ENCODE assay signal across 19 mouse cellular contexts in the genomic region with DNA sequence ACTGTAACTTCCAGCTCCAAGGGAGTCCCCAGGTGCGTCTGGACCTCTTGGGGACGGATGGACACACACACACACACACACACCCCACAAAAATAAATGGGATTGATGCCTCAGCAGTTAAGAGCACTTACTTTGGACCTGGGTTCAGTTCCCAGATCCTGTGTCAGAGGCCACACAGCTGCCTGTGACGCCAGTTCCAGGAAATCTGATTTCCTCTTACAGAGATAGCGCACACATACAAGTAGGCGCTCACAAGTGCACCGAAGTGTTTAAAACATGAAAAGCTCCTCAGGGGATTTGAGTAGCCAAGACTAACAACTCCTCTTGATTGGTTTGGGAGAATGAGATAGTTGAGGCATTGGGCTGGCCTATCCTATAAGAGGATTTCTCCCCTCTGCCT. TPM values are rescaled to one million over a fixed set of nuclear protein-coding genes. Genes with fewer than 3 reads are reported as not detected.
DNase-seq lines count a peak whose midpoint lies in the region; ATAC-seq lines count a peak whose summit lies in the region.
"Had no signal": no experiment of that assay in that cellular context is flagged by ENCODE, and none has a peak within 500 bp of the region (broad histone marks: within the 10 kb centered on the region; RNA-seq: fewer than 3 reads in every experiment).

No protein-coding gene starts in this region.

- DNase-seq in intestine, embryonic 14.5 days (ENCODE audit: low spot score) = peak; percentile 31
- no peak for DNase-seq in liver, embryonic 11.5 days (ENCODE audit: low spot score)
- no peak for DNase-seq in right cerebral cortex, postnatal 14 days
- DNase-seq: adrenal gland, postnatal 10 days; cerebellum, adult 18-20 months; cerebellum, postnatal 10 days; forebrain, postnatal 0 days; gastrocnemius, adult 2 months; gastrocnemius, postnatal 25 days; heart, postnatal 36 days had no signal

- no peaks in the 10 kb centered on the region for H3K4me1 ChIP-seq in intestine, embryonic 14.5 days (replicated peaks; ENCODE audit: control insufficient read depth, insufficient read depth, low read length)
- H3K4me1 ChIP-seq in intestine, embryonic 16.5 days (ENCODE audit: control insufficient read depth, insufficient read depth, low read length) = no peaks in the 10 kb centered on the region
- H3K4me1 ChIP-seq in liver, embryonic 11.5 days (replicated peaks; ENCODE audit: control insufficient read depth, insufficient read depth, low read length) = peaks cover 12% of the 10 kb centered on the region
- H3K4me1 ChIP-seq in liver, embryonic 15.5 days (replicated peaks) = peaks cover 22% of the 10 kb centered on the region
- H3K4me1 ChIP-seq in midbrain, embryonic 13.5 days (replicated peaks) = no peaks in the 10 kb centered on the region
- H3K4me1 ChIP-seq: embryonic facial prominence, embryonic 10.5 days; forebrain, embryonic 13.5 days; hindbrain, embryonic 12.5 days had no signal

- peaks cover 95% of the 10 kb centered on the region for H3K36me3 ChIP-seq in intestine, embryonic 14.5 days (ENCODE audit: control insufficient read depth, insufficient read depth, low read length)
- peaks cover 34% of the 10 kb centered on the region for H3K36me3 ChIP-seq in intestine, embryonic 16.5 days (ENCODE audit: control insufficient read depth, insufficient read depth, low read length)
- H3K36me3 ChIP-seq in liver, embryonic 11.5 days (ENCODE audit: control insufficient read depth, insufficient read depth, low read length) = peaks cover 33% of the 10 kb centered on the region
- H3K36me3 ChIP-seq in liver, embryonic 15.5 days (replicated peaks) = peaks cover 87% of the 10 kb centered on the region
- H3K36me3 ChIP-seq in midbrain, embryonic 13.5 days = peaks cover 82% of the 10 kb centered on the region

- H3K27ac ChIP-seq in intestine, embryonic 14.5 days (ENCODE audit: low read depth) = no peak overlapping the region
- no peak overlapping the region for H3K27ac ChIP-seq in intestine, embryonic 16.5 days (ENCODE audit: low read length)
- 0 out of 2 replicates have a peak overlapping the region, but pooled peaks have one; percentile 41 for H3K27ac ChIP-seq in liver, embryonic 11.5 days (ENCODE audit: low read depth, low read length)
- H3K27ac ChIP-seq in liver, embryonic 15.5 days (replicated peaks) = no peak overlapping the region
- no peak overlapping the region for H3K27ac ChIP-seq in midbrain, embryonic 13.5 days
- H3K27ac ChIP-seq: embryonic facial prominence, embryonic 10.5 days; forebrain, embryonic 13.5 days; gastrocnemius, adult 2 months; heart, embryonic 13.5 days; hindbrain, embryonic 12.5 days had no signal

- 93% methylated on average over 6 of the region's 6 CpGs for WGBS in intestine, embryonic 14.5 days
- 93% methylated on average over 6 of the region's 6 CpGs for WGBS in intestine, embryonic 16.5 days
- WGBS in liver, embryonic 11.5 days = 76% methylated on average over 6 of the region's 6 CpGs
- WGBS in liver, embryonic 15.5 days (ENCODE audit: insufficient replicate concordance) = 63% methylated on average over 6 of the region's 6 CpGs
- WGBS in midbrain, embryonic 13.5 days = 92% methylated on average over 6 of the region's 6 CpGs

- ATAC-seq in intestine, embryonic 14.5 days (replicated peaks; ENCODE audit: low FRiP score, low TSS enrichment, low read depth) = no peak
- no peak for ATAC-seq in intestine, embryonic 16.5 days
- ATAC-seq in liver, embryonic 11.5 days (replicated peaks; ENCODE audit: low FRiP score) = peak; percentile 54
- ATAC-seq in liver, embryonic 15.5 days (ENCODE audit: insufficient read depth) = 0 out of 2 replicates have a peak, but pooled peaks have one; percentile 30
- no peak for ATAC-seq in cerebellum, adult (ENCODE audit: insufficient number of reproducible peaks, low FRiP score, low TSS enrichment)
- ATAC-seq in midbrain, embryonic 13.5 days = no peak
- ATAC-seq: forebrain, embryonic 13.5 days; forebrain, postnatal 0 days had no signal

- H3K9me3 ChIP-seq in intestine, embryonic 14.5 days (ENCODE audit: control insufficient read depth, low read length) = no peaks in the 10 kb centered on the region
- H3K9me3 ChIP-seq in intestine, embryonic 16.5 days (ENCODE audit: control insufficient read depth, low read length) = no peaks in the 10 kb centered on the region
- H3K9me3 ChIP-seq in liver, embryonic 11.5 days (ENCODE audit: control insufficient read depth, low read length) = no peaks in the 10 kb centered on the region
- H3K9me3 ChIP-seq in liver, embryonic 15.5 days (replicated peaks) = no peaks in the 10 kb centered on the region
- H3K9me3 ChIP-seq in midbrain, embryonic 13.5 days = no peaks in the 10 kb centered on the region
- H3K9me3 ChIP-seq: embryonic facial prominence, embryonic 10.5 days; forebrain, embryonic 13.5 days; heart, embryonic 13.5 days; hindbrain, embryonic 12.5 days had no signal

- no peaks in the 10 kb centered on the region for H3K27me3 ChIP-seq in intestine, embryonic 14.5 days (replicated peaks; ENCODE audit: control insufficient read depth, insufficient read depth, low read length)
- H3K27me3 ChIP-seq in intestine, embryonic 16.5 days (replicated peaks; ENCODE audit: control insufficient read depth, insufficient read depth, low read length) = no peaks in the 10 kb centered on the region
- no peaks in the 10 kb centered on the region for H3K27me3 ChIP-seq in liver, embryonic 11.5 days (replicated peaks; ENCODE audit: control insufficient read depth, insufficient read depth, low read length)
- H3K27me3 ChIP-seq in liver, embryonic 15.5 days = no peaks in the 10 kb centered on the region
- H3K27me3 ChIP-seq in midbrain, embryonic 13.5 days = no peaks in the 10 kb centered on the region
- H3K27me3 ChIP-seq: forebrain, embryonic 13.5 days; heart, embryonic 13.5 days; hindbrain, embryonic 12.5 days had no signal

- H3K4me3 ChIP-seq in intestine, embryonic 14.5 days (ENCODE audit: low read depth, low read length) = no peak overlapping the region
- H3K4me3 ChIP-seq in intestine, embryonic 16.5 days (ENCODE audit: low read length) = no peak overlapping the region
- H3K4me3 ChIP-seq in liver, embryonic 11.5 days (ENCODE audit: low read depth, low read length) = no peak overlapping the region
- no peak overlapping the region for H3K4me3 ChIP-seq in liver, embryonic 15.5 days (replicated peaks)
- no peak overlapping the region for H3K4me3 ChIP-seq in midbrain, embryonic 13.5 days (replicated peaks)
- H3K4me3 ChIP-seq: embryonic facial prominence, embryonic 10.5 days; forebrain, embryonic 13.5 days; gastrocnemius, adult 2 months; heart, embryonic 13.5 days; hindbrain, embryonic 12.5 days had no signal

- H3K4me2 ChIP-seq in intestine, embryonic 14.5 days (ENCODE audit: low read length) = no peak overlapping the region
- no peak overlapping the region for H3K4me2 ChIP-seq in intestine, embryonic 16.5 days (ENCODE audit: low read depth, low read length)
- H3K4me2 ChIP-seq in liver, embryonic 11.5 days = no peak overlapping the region
- no peak overlapping the region for H3K4me2 ChIP-seq in liver, embryonic 15.5 days
- H3K4me2 ChIP-seq in midbrain, embryonic 13.5 days (replicated peaks) = no peak overlapping the region
- H3K4me2 ChIP-seq: forebrain, embryonic 13.5 days; heart, embryonic 13.5 days; hindbrain, embryonic 12.5 days had no signal

- H3K9ac ChIP-seq in intestine, embryonic 14.5 days (ENCODE audit: low read length) = no peak overlapping the region
- no peak overlapping the region for H3K9ac ChIP-seq in intestine, embryonic 16.5 days (ENCODE audit: low read depth, low read length)
- no peak overlapping the region; the same call in 1 of the 2 replicates for H3K9ac ChIP-seq in liver, embryonic 11.5 days (ENCODE audit: low read depth, low read length)
- H3K9ac ChIP-seq in liver, embryonic 15.5 days = no peak overlapping the region
- H3K9ac ChIP-seq in midbrain, embryonic 13.5 days (replicated peaks) = no peak overlapping the region
- H3K9ac ChIP-seq: forebrain, embryonic 13.5 days; forebrain, postnatal 0 days; heart, embryonic 13.5 days; hindbrain, embryonic 12.5 days had no signal

RNA-seq across cellular contexts. Expression of a gene that starts 33.9 kb away (rescaled TPM):
- polyA plus RNA-seq in intestine, embryonic 14.5 days (2014; fragmentation: Nextera tagmentation; extraction: Ambion mirVana) = 1.1 and 1.2 TPM in 2 replicates
- polyA plus RNA-seq in intestine, embryonic 16.5 days (2015; fragmentation: Nextera tagmentation; extraction: Ambion mirVana) = 3.0 and 3.7 TPM in 2 replicates
- 22.8 and 23.5 TPM in 2 replicates for polyA plus RNA-seq in liver, embryonic 11.5 days (2014; fragmentation: Nextera tagmentation; extraction: Ambion mirVana)
- polyA plus RNA-seq in liver, embryonic 15.5 days (2015; fragmentation: Nextera tagmentation; extraction: Ambion mirVana) = 13.0 and 14.2 TPM in 2 replicates
- polyA plus RNA-seq in midbrain, embryonic 13.5 days (2015; fragmentation: Nextera tagmentation; extraction: Ambion mirVana) = 2.3 and 3.1 TPM in 2 replicates
- polyA plus RNA-seq: C2C12 had no signal

RNA-seq across cellular contexts. Expression of a gene that starts 57.9 kb away (rescaled TPM):
- polyA plus RNA-seq in intestine, embryonic 14.5 days (2014; fragmentation: Nextera tagmentation; extraction: Ambion mirVana) = 143 and 149 TPM in 2 replicates
- 118 and 132 TPM in 2 replicates for polyA plus RNA-seq in intestine, embryonic 16.5 days (2015; fragmentation: Nextera tagmentation; extraction: Ambion mirVana)
- 180 and 202 TPM in 2 replicates for polyA plus RNA-seq in liver, embryonic 11.5 days (2014; fragmentation: Nextera tagmentation; extraction: Ambion mirVana)
- 71.4 and 76.7 TPM in 2 replicates for polyA plus RNA-seq in liver, embryonic 15.5 days (2015; fragmentation: Nextera tagmentation; extraction: Ambion mirVana)
- 142 and 144 TPM in 2 replicates for polyA plus RNA-seq in midbrain, embryonic 13.5 days (2015; fragmentation: Nextera tagmentation; extraction: Ambion mirVana)

Comparison
In these comparisons a context has a peak if more than half of its experiments do, and no peak if none do; other contexts are left out.
1. ATAC-seq: peak in liver, embryonic 11.5 days (single experiment) and liver, embryonic 15.5 days (single experiment); none in intestine, embryonic 14.5 days (single experiment), intestine, embryonic 16.5 days (single experiment), cerebellum, adult (single experiment) and midbrain, embryonic 13.5 days (single experiment).